Mouse (Mus musculus) thymus, adult 2 months (tissue): ENCODE data around the gene Gpr182.

Experiments
- CTCF ChIP-seq: fragments of 200-500 bp; IDR thresholded peaks from 2 replicates; pipeline ENCODE4 v1.5.1; 2012; ENCODE audit warnings: mild to moderate bottlenecking, control low read depth, low read length, moderate library complexity, borderline replicate concordance; ENCODE audit not compliant: control insufficient read depth, poor library complexity, insufficient read depth; ENCODE audit errors: extremely low read depth
- POLR2A ChIP-seq: fragments of 200-500 bp; IDR thresholded peaks from 2 replicates; pipeline ENCODE4 v1.6.1; 2012; ENCODE audit warnings: mild to moderate bottlenecking, low read length, control low read depth, moderate library complexity; ENCODE audit not compliant: control insufficient read depth, poor library complexity, insufficient read depth; ENCODE audit errors: extremely low read depth

GRCm38 (mm10) chr10:127710331-127710730, 41.2 kb downstream of the Gpr182 start:
- TF ChIP-seq CTCF, result no peak
- TF ChIP-seq POLR2A, result no peak
